Mouse (Mus musculus) heart, embryonic 10.5 days (tissue): Measurements from ENCODE around the gene 4632433K11Rik. TPM values are rescaled to one million over a fixed set of nuclear protein-coding genes. Genes with fewer than 3 reads are reported as not detected.

ENCODE experiments used
- DNase-seq: peaks from one replicate; pipeline ENCODE4 v3.0.0-alpha.2; 2017; ENCODE audit warnings: low spot score
- H3K27ac ChIP-seq: fragments of 300-500 bp; sonication (generic); 2 replicates; pipeline ENCODE4 v1.5.1; 2016; ENCODE audit warnings: mild to moderate bottlenecking
- H3K27me3 ChIP-seq: fragments of 300-500 bp; sonication (generic); 2 replicates; pipeline ENCODE4 v1.6.1; 2016; ENCODE audit warnings: mild to moderate bottlenecking; ENCODE audit not compliant: poor library complexity, insufficient read depth, severe bottlenecking
- H3K36me3 ChIP-seq: fragments of 300-500 bp; sonication (generic); 2 replicates; pipeline ENCODE4 v1.6.1; 2016; ENCODE audit warnings: mild to moderate bottlenecking, moderate library complexity
- H3K4me1 ChIP-seq: fragments of 300-500 bp; sonication (generic); 2 replicates; pipeline ENCODE4 v1.6.1; 2016; ENCODE audit warnings: mild to moderate bottlenecking
- H3K4me3 ChIP-seq: fragments of 300-500 bp; sonication (generic); 2 replicates; pipeline ENCODE4 v1.5.1; 2016; ENCODE audit warnings: mild to moderate bottlenecking, moderate library complexity
- H3K9me3 ChIP-seq: fragments of 300-500 bp; sonication (generic); 2 replicates; pipeline ENCODE4 v1.6.1; 2016; ENCODE audit warnings: mild to moderate bottlenecking, moderate library complexity
- WGBS: fragments of 180-500 bp; shearing (Covaris S2); methylation state at CpG from one replicate; pipeline ENCODE4 v1.1.7; 2016; 5-methylcytosine and 5-hydroxymethylcytosine counted together
- polyA plus RNA-seq: library from polyadenylated mRNA; unstranded; fragments of >200 nt; fragmentation: Nextera tagmentation; extraction: Ambion mirVana; gene quantifications from 2 replicates; pipeline ENCODE4 v1.2.1, GENCODE M21; 2016

The 4632433K11Rik gene
- polyA plus RNA-seq, 1 experiment from 2014 or later: not detected

DNA sequence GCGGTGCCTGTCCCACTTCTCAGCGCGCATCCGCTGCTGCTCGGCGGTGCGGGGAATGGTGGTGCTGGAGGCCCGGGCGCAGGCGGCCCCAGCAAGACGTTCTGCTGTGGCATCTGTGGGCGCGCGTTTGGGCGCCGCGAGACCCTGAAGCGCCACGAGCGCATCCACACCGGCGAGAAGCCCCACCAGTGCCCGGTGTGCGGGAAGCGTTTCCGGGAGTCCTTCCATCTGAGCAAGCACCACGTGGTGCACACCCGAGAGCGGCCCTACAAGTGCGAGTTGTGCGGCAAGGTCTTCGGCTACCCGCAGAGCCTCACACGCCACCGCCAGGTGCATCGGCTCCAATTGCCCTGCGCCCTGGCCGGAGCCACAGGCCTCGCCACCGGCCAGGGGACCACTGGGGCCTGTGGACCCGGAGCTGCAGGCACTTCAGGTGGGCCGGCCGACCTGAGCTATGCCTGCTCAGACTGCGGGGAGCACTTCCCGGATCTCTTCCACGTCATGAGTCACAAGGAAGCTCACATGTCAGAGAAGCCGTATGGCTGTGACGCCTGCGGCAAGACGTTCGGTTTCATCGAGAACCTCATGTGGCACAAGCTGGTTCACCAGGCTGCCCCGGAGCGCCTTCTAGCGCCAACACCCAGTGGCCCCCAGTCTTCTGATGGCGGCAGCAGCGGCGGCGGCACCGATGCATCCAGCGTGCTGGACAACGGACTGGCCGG lies 3.2 kb upstream of the 4632433K11Rik start:
- H3K4me3 ChIP-seq: 0 out of 2 replicates have a peak overlapping the region, but pooled peaks have one; percentile 22
- H3K27me3 ChIP-seq: no peaks in the 10 kb centered on the region
- H3K27ac ChIP-seq: no peak overlapping the region
- peaks cover 96% of the 10 kb centered on the region for H3K36me3 ChIP-seq
- DNase-seq: no peak
- H3K4me1 ChIP-seq: no peaks in the 10 kb centered on the region
- 77% methylated on average over 63 of the region's 63 CpGs for WGBS
- H3K9me3 ChIP-seq: peaks cover 33% of the 10 kb centered on the region

DNA sequence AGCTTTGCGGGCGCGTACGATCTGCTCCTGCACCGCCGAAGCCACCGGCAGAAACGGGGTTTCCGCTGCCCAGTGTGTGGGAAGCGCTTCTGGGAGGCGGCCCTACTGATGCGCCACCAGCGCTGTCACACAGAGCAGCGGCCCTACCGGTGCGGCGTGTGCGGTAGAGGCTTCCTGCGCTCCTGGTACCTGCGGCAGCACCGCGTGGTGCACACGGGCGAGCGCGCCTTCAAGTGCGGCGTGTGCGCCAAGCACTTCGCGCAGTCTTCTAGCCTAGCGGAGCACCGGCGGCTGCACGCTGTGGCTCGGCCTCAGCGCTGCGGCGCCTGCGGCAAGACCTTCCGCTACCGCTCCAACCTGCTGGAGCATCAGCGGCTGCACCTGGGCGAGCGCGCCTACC lies 2.4 kb upstream of the 4632433K11Rik start:
- no peaks in the 10 kb centered on the region for H3K4me1 ChIP-seq
- peaks cover 33% of the 10 kb centered on the region for H3K9me3 ChIP-seq
- peaks cover 96% of the 10 kb centered on the region for H3K36me3 ChIP-seq
- 0 out of 2 replicates have a peak overlapping the region, but pooled peaks have one; percentile 9 for H3K4me3 ChIP-seq
- H3K27ac ChIP-seq: no peak overlapping the region
- H3K27me3 ChIP-seq: no peaks in the 10 kb centered on the region
- 74% methylated on average over 46 of the region's 46 CpGs for WGBS
- DNase-seq: no peak

DNA sequence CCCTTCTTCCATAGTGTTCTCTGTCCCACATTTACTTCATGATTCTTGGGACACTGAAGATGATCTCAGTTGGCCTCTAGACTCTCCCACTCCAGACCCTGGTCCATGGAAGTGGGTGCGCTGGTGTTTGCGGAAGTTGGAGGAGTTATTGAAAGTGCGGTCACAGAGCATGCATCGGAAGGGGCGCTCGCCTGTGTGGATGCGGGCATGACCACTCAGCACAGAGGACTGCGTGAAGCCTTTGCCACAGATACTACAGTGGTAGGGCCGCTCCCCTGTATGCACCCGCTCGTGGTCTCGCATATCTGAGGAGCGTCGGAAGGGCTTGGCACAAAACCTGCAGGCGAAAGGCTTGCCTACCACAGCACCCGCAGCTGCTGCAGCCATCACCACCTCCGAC lies 1.7 kb downstream of the 4632433K11Rik start:
- no peak for DNase-seq
- H3K27me3 ChIP-seq: no peaks in the 10 kb centered on the region
- H3K4me3 ChIP-seq: no peak overlapping the region
- peaks cover 64% of the 10 kb centered on the region for H3K36me3 ChIP-seq
- H3K9me3 ChIP-seq: peaks cover 18% of the 10 kb centered on the region
- H3K27ac ChIP-seq: no peak overlapping the region
- peaks cover 13% of the 10 kb centered on the region; the same call in 1 of the 2 replicates for H3K4me1 ChIP-seq
- WGBS: 93% methylated on average over 17 of the region's 17 CpGs

DNA sequence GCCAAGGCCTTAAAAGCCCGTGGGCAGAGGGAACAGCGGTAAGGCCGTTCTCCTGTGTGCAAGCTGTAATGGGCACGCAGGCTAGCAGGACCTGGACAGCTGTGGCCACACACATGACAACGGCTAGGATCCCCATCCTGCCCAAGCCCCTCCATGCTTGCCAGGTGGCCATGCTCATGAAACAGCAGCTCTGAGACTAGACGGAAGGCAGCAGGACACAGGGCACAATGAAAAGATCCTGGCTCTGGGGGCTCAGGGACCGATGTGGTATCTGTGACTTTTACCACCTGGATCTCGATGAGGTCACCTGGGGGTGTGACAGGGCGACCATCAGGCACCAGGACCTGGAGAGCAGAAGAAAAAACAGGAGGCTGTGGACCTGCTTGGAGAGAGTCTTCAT lies 2.2 kb downstream of the 4632433K11Rik start:
- Histone ChIP-seq H3K36me3 (peaks cover 59% of the 10 kb centered on the region), H3K4me3 (no peak overlapping the region), H3K4me1 (peaks cover 13% of the 10 kb centered on the region; the same call in 1 of the 2 replicates), H3K27me3 (no peaks in the 10 kb centered on the region), H3K9me3 (peaks cover 13% of the 10 kb centered on the region), H3K27ac (no peak overlapping the region)
- DNase-seq: no peak
- WGBS: 86% methylated on average over 9 of the region's 9 CpGs

DNA sequence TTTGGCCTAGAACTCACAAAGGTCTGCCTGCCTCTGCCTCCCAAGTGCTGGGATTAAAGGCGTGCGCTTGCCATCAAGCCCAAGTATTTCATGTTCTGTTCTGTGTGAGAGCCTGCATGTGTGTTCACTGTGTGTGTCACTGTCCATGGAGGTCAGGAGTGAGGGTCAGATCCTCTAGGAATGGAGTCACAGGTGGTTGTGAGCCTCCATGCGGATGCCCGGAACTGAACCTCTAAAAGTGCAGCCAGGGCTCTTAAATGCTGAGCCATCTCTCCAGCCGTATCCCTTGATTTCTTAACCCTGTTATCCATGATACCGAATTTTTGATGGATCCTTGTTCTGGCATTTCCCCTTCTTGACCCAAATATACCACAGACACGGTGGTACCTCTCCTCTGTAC lies 3.1 kb downstream of the 4632433K11Rik start:
- Histone ChIP-seq H3K36me3 (peaks cover 54% of the 10 kb centered on the region), H3K4me3 (0 out of 2 replicates have a peak overlapping the region, but pooled peaks have one; percentile 87), H3K27me3 (no peaks in the 10 kb centered on the region), H3K9me3 (peaks cover 4% of the 10 kb centered on the region), H3K4me1 (peaks cover 13% of the 10 kb centered on the region; the same call in 1 of the 2 replicates), H3K27ac (no peak overlapping the region)
- DNase-seq: no peak
- WGBS: 86% methylated on average over 7 of the region's 7 CpGs

DNA sequence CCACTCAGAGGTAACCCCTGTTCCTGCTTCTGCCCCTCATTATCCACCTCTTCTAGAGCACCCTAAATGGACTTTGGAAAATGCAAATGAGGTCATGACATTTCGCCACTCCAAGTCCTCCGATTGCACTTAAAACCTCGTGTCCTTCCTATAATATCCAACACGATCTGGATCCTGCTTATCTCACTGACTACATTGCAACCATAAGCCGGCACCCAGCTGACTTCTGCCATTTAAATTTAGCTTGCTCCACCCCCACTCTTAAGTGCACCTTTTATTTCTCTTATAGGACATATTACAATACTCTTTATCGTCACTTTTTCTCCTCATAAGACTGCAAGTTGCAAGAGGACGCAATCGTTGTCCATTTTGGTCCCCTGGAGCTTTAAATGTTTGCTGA lies 3.5 kb downstream of the 4632433K11Rik start:
- Histone ChIP-seq H3K4me3 (peak overlapping the region; percentile 87), H3K36me3 (peaks cover 50% of the 10 kb centered on the region)

DNA sequence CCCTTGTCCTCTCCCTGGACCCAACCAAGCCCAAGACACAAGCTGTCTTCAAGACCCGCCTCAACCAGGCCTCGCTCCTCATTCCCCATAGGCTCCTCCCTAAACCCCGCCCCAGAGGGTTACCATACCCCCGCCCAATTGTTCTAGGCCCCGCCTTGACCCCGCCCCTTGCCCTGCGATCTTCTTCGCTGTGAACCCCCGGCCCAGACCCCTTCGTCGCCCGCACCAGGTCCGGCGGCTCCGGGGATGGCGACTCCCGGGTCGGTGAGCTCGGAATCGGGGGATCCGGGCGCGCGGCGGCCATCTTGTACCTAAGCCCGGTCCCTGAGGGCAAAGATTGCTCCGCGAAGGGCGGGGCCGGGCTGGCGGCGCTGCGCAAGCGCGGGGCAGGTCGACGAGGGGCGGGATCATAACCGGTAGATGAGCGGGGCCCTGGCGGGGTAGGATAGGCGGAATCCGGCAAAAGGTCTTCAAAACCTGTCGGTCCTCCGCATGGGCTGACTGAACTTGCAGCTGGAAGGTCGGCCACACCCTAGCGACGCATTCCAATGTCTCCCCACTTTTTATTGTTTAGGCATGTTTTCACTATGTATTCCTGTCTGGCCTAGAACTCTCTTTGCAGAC lies 4.3 kb downstream of the 4632433K11Rik start, which contains the start of gene Zfp784:
TSS of gene Zfp784 (minus strand) at position 338 of the 624 bp plus-strand sequence.
- Histone ChIP-seq H3K4me3 (peak within 1 kb of the TSS; percentile 87), H3K27ac (peak within 1 kb of the TSS; percentile 99), H3K27me3 (no peaks in the 10 kb centered on the region), H3K36me3 (peaks cover 42% of the 10 kb centered on the region), H3K9me3 (no peaks in the 10 kb centered on the region), H3K4me1 (peaks cover 13% of the 10 kb centered on the region; the same call in 1 of the 2 replicates)
- DNase-seq: peak; percentile 96
- under 1% methylated on average over 48 of the region's 48 CpGs for WGBS

More for the DNA sequence above, 3.5 kb downstream of the 4632433K11Rik start:
- DNase-seq: no peak
- Histone ChIP-seq H3K4me1 (peaks cover 13% of the 10 kb centered on the region; the same call in 1 of the 2 replicates), H3K9me3 (0 out of 2 replicates have a peak, but pooled peaks cover under 1% of the 10 kb centered on the region), H3K27me3 (no peaks in the 10 kb centered on the region), H3K27ac (peak overlapping the region; percentile 99; the same call in 1 of the 2 replicates)
- 81% methylated on average over 8 of the region's 8 CpGs for WGBS

DNA sequence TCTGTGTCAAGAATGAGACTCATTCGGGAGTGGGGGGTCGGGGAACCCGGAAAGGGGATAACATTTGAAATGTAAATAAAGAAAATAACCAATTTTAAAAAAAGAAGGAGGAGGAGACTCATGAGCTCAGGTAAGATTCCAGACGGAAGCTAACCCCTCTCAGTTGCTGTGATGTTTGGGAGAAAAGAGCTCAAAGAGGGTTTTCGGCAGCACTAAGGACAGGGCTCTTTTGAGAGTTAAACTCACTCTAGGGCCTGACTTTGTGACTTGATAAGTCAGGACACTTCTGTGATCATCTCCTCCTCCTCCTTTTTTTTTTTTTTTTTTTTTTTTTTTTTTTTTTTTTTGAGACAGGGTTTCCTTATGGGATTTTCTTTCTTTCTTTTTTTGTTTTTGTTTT lies 5.0 kb downstream of the 4632433K11Rik start:
- Histone ChIP-seq H3K9me3 (no peaks in the 10 kb centered on the region), H3K4me1 (peaks cover 13% of the 10 kb centered on the region; the same call in 1 of the 2 replicates), H3K27me3 (no peaks in the 10 kb centered on the region), H3K27ac (peak overlapping the region; percentile 99), H3K4me3 (peak overlapping the region; percentile 87), H3K36me3 (peaks cover 35% of the 10 kb centered on the region)
- WGBS: 35% methylated on average over 5 of the region's 5 CpGs
- no peak for DNase-seq

DNA sequence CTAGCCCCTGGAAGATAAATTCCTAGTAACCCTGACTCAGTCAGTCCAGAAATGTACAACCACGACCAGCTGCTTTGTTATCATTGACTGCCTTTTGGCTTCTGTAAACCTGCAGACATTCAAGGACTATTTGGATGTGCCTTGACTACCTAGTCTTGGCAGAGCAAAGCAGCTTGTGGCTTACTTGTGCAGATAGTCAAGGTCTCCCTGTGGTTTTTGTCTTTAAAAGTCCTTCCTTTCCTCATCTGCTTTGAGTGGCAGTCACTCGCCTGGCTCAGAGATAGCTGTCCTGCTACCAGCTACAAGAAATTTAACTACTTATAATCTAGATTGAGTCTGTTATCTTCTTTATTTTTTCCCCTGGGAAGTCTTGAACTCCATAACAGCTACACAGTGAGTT lies 11.1 kb downstream of the 4632433K11Rik start:
- Histone ChIP-seq H3K4me3 (no peak overlapping the region), H3K9me3 (no peaks in the 10 kb centered on the region), H3K4me1 (no peaks in the 10 kb centered on the region), H3K36me3 (peaks cover 7% of the 10 kb centered on the region; the same call in 1 of the 2 replicates), H3K27ac (no peak overlapping the region), H3K27me3 (no peaks in the 10 kb centered on the region)
- no peak for DNase-seq
- 67% methylated on average over 2 of the region's 2 CpGs for WGBS

DNA sequence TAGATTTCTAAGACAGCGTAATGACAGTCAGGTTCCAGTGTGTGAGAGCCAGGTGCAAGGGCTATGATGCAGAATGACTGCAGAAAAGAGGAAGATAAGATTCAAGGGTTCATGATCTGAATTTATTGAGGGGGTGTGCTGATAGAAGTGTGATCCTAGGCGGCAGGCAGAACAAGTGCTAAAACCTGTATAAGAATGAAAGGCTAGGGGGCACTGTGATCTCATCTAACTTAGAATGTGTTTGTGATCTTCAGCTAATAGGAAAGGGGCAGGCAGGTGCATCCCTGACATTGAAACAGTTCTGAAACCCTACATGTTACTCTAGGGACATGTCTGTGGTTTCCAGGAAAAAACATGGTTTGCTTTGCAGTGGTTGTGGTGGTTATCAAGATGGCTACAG lies 12.2 kb downstream of the 4632433K11Rik start:
- Histone ChIP-seq H3K27me3 (no peaks in the 10 kb centered on the region), H3K9me3 (no peaks in the 10 kb centered on the region), H3K27ac (no peak overlapping the region), H3K4me3 (no peak overlapping the region), H3K36me3 (peaks cover 4% of the 10 kb centered on the region; the same call in 1 of the 2 replicates), H3K4me1 (0 out of 2 replicates have a peak, but pooled peaks cover 8% of the 10 kb centered on the region)
- WGBS: 68% methylated on average over 2 of the region's 2 CpGs
- DNase-seq: no peak

DNA sequence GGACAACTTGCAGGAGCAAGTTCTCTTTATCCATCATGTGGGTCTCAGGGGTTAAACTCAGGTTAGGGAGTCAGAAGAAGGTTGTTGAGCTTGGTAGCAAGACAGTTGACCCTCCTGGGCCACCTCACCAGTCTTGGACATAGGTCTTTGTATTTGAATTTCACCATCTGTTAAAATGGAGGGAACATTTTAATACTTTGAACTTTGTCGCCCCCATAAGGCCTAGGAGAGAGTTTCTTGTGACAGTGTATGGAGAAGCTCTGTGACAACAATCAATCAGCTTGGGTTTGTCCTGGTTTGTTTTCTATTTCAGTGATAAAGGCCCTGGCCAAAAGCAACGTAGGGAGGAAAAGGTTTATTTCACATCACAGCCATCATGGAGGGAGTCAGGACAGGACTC lies 13.4 kb downstream of the 4632433K11Rik start:
- Histone ChIP-seq H3K27me3 (peaks cover 7% of the 10 kb centered on the region), H3K4me1 (peaks cover 14% of the 10 kb centered on the region; the same call in 1 of the 2 replicates), H3K27ac (no peak overlapping the region), H3K4me3 (no peak overlapping the region), H3K9me3 (no peaks in the 10 kb centered on the region), H3K36me3 (no peaks in the 10 kb centered on the region)
- WGBS: 17% methylated on average over 2 of the region's 2 CpGs
- no peak for DNase-seq

DNA sequence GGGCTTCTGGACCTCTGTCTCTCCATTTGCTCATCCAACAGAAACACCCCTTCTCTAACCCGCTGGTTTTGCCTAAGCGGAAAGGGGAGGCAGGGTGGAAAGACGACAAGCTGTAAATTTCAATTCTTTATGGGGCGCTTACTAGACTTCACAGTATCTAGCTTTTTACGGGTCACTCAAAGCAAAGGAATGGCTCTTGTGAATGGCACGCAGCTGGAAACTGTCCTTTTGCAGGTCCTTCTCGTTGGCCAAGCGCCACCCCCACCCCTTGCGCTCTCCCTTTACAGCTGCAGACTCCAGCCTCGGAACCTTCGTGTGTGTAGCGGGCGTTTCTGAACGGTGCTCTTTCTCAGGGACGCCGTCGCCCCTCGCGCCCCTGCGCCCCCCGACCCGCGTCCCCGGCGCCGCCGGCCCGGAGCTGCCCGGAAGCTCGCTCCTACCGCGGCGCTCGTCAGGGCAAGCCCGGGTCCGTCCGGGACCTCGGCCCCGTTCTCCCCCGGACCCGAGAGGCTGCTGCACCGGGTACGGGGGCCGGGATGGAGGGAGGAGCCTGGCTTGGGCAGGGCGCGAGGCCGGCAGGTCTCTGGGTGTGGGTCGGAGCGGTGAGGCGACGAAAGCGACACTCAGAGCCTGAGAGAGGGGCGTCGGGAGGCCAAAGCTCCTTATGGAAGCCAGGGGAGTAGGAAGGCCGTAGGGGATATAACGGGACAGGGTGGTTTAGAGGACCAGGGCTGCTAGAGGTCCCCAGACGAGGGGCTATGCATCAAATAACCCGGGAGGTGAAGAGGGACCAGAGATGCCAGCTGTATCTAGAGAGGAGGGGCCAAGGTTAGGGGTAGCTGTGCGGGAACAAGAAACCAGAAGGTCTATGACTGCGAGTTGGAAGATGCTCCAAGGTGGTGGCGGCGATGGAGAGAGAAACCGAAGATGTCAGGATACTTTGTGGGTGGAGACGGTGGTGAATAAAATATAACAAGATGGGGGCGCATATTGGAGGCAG lies 17.6 kb downstream of the 4632433K11Rik start, which contains the start of gene Zfp580:
TSS of gene Zfp580 (plus strand) at position 346 of the 1,000 bp plus-strand sequence.
- peak; percentile 88 for DNase-seq
- 1% methylated on average over 65 of the region's 65 CpGs for WGBS
- Histone ChIP-seq H3K36me3 (no peaks in the 10 kb centered on the region), H3K27ac (peak within 1 kb of the TSS; percentile 94), H3K4me3 (peak within 1 kb of the TSS; percentile 92), H3K9me3 (no peaks in the 10 kb centered on the region), H3K27me3 (peaks cover 49% of the 10 kb centered on the region), H3K4me1 (peaks cover 35% of the 10 kb centered on the region)
